22 mouse cellular contexts compared by ENCODE assay signal in the genomic region with DNA sequence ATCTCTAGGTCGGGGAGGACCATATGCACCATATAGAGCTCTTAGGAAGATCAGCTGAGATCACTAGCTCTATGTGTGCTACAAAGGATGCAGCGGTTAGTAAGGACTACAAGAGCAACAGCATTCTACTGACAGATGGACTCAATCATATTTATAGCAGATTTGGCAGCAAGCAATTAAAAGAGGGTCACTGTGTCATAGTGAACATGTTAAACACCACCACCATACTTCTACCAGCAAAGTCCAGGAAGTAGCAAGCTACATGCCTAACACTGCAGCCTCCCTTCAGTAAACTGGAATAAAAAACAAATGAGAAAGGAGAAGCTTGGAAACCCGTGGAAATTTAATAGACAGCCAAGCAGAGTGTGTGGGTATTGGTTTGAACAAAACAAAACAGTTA. TPM values are rescaled to one million over a fixed set of nuclear protein-coding genes. Genes with fewer than 3 reads are reported as not detected.
"Had no signal": no experiment of that assay in that cellular context is flagged by ENCODE, and none has a peak within 500 bp of the region (broad histone marks: within the 10 kb centered on the region; RNA-seq: fewer than 3 reads in every experiment).

No protein-coding gene starts in this region.

- H3K4me2 ChIP-seq: lung, embryonic 14.5 days; midbrain, embryonic 12.5 days; neural tube, embryonic 13.5 days; neural tube, embryonic 15.5 days; stomach, embryonic 15.5 days had no signal

- H3K4me1 ChIP-seq: midbrain, embryonic 10.5 days; midbrain, embryonic 12.5 days; neural tube, embryonic 13.5 days; stomach, embryonic 15.5 days had no signal

- ATAC-seq: midbrain, embryonic 16.5 days had no signal

- H3K27ac ChIP-seq: midbrain, embryonic 10.5 days; midbrain, embryonic 12.5 days; neural tube, embryonic 13.5 days; neural tube, embryonic 15.5 days; stomach, embryonic 15.5 days had no signal

- H3K9me3 ChIP-seq: neural tube, embryonic 13.5 days; neural tube, embryonic 15.5 days; stomach, embryonic 15.5 days had no signal

- H3K36me3 ChIP-seq: midbrain, embryonic 10.5 days; midbrain, embryonic 12.5 days; neural tube, embryonic 13.5 days; neural tube, embryonic 15.5 days; stomach, embryonic 15.5 days had no signal

- H3K9ac ChIP-seq: lung, embryonic 14.5 days; midbrain, embryonic 12.5 days; neural tube, embryonic 13.5 days; neural tube, embryonic 15.5 days; stomach, embryonic 15.5 days had no signal

- H3K4me3 ChIP-seq: midbrain, embryonic 10.5 days; midbrain, embryonic 12.5 days; myocyte; neural tube, embryonic 13.5 days; neural tube, embryonic 15.5 days; stomach, embryonic 15.5 days had no signal

- H3K27me3 ChIP-seq: midbrain, embryonic 12.5 days; neural tube, embryonic 13.5 days; neural tube, embryonic 15.5 days; stomach, embryonic 15.5 days had no signal

- DNase-seq: lung, adult 18-20 months; lung, embryonic 14.5 days; lung, postnatal 10 days; lung, postnatal 4 days; midbrain, embryonic 14.5 days; retina, postnatal 1 day; right cerebral cortex, adult 18-20 months; right cerebral cortex, postnatal 25 days; right cerebral cortex, postnatal 4 days; spleen, adult 18-20 months; thymus, adult 18-20 months; thymus, postnatal 14 days; thymus, postnatal 36 days had no signal

RNA-seq across cellular contexts. Expression of gene Tmod2, which starts 5.4 kb away (rescaled TPM):
- total RNA-seq: megakaryocyte, adult 5-6 weeks; megakaryocyte-erythroid progenitor cell, adult 5-6 weeks had no signal
